Mouse (Mus musculus): ENCODE results near the gene Pappa2. TPM values are rescaled to one million over a fixed set of nuclear protein-coding genes. Genes with fewer than 3 reads are reported as not detected.

Pappa2 gene
- polyA plus RNA-seq, 1 experiment from 2014 or later: 3.9 TPM

- 74% methylated on average over 6 of the region's 6 CpGs for WGBS
These were observed 32.1 kb downstream of the Pappa2 start for GRCm38 (mm10) chr1:158947981-158948735.

GRCm38 (mm10) chr1:158944936-158945335, 35.4 kb downstream of the Pappa2 start:
- Histone ChIP-seq H3K27me3 (no peaks in the 10 kb centered on the region), H3K4me3 (no peak overlapping the region), H3K4me1 (peaks cover 19% of the 10 kb centered on the region), H3K9me3 (no peaks in the 10 kb centered on the region), H3K36me3 (no peaks in the 10 kb centered on the region), H3K9ac (no peak overlapping the region), H3K4me2 (no peak overlapping the region), H3K27ac (no peak overlapping the region)
- ATAC-seq (ENCODE audit: insufficient number of reproducible peaks, insufficient read depth, low FRiP score, low TSS enrichment, low read depth): no peak
- WGBS: 63% methylated on average over 4 of the region's 4 CpGs

More at GRCm38 (mm10) chr1:158947981-158948735, 32.1 kb downstream of the Pappa2 start:
- Histone ChIP-seq H3K4me3 (no peak overlapping the region), H3K9ac (no peak overlapping the region), H3K9me3 (no peaks in the 10 kb centered on the region), H3K4me1 (peaks cover 12% of the 10 kb centered on the region), H3K27ac (no peak overlapping the region), H3K27me3 (no peaks in the 10 kb centered on the region), H3K36me3 (no peaks in the 10 kb centered on the region), H3K4me2 (no peak overlapping the region)
- no peak for ATAC-seq (ENCODE audit: insufficient number of reproducible peaks, insufficient read depth, low FRiP score, low TSS enrichment, low read depth)

- Histone ChIP-seq H3K4me2 (no peak overlapping the region), H3K4me1 (peaks cover 15% of the 10 kb centered on the region; the same call in 1 of the 2 replicates), H3K4me3 (no peak overlapping the region), H3K9me3 (no peaks in the 10 kb centered on the region), H3K27ac (no peak overlapping the region; the same call in 1 of the 2 replicates), H3K27me3 (no peaks in the 10 kb centered on the region), H3K9ac (no peak overlapping the region), H3K36me3 (no peaks in the 10 kb centered on the region)
- 19% methylated on average over 3 of the region's 3 CpGs for WGBS
- peak; percentile 59; the same call in 1 of the 2 replicates for ATAC-seq (ENCODE audit: insufficient number of reproducible peaks, insufficient read depth, low FRiP score, low TSS enrichment, low read depth)
These were observed 37.4 kb downstream of the Pappa2 start for GRCm38 (mm10) chr1:158942864-158943263.

- no peak for ATAC-seq (ENCODE audit: insufficient number of reproducible peaks, insufficient read depth, low FRiP score, low TSS enrichment, low read depth)
- Histone ChIP-seq H3K4me1 (peaks cover 15% of the 10 kb centered on the region; the same call in 1 of the 2 replicates), H3K27ac (no peak overlapping the region), H3K4me3 (no peak overlapping the region), H3K9ac (no peak overlapping the region), H3K27me3 (no peaks in the 10 kb centered on the region), H3K36me3 (no peaks in the 10 kb centered on the region), H3K4me2 (no peak overlapping the region), H3K9me3 (no peaks in the 10 kb centered on the region)
- 54% methylated on average over 3 of the region's 3 CpGs for WGBS
These were observed 39.3 kb downstream of the Pappa2 start for GRCm38 (mm10) chr1:158940966-158941365.

GRCm38 (mm10) chr1:158934447-158934846, 45.8 kb downstream of the Pappa2 start:
- no peak for ATAC-seq (ENCODE audit: insufficient number of reproducible peaks, insufficient read depth, low FRiP score, low TSS enrichment, low read depth)

GRCm38 (mm10) chr1:158931202-158931827, 49.0 kb downstream of the Pappa2 start:
- Histone ChIP-seq H3K36me3 (no peaks in the 10 kb centered on the region), H3K27me3 (no peaks in the 10 kb centered on the region), H3K9me3 (no peaks in the 10 kb centered on the region), H3K9ac (no peak overlapping the region), H3K4me3 (no peak overlapping the region), H3K4me2 (no peak overlapping the region), H3K27ac (no peak overlapping the region), H3K4me1 (peaks cover 7% of the 10 kb centered on the region)
- WGBS: 56% methylated on average over 6 of the region's 6 CpGs
- ATAC-seq (ENCODE audit: insufficient number of reproducible peaks, insufficient read depth, low FRiP score, low TSS enrichment, low read depth): peak; percentile 43; the same call in 1 of the 2 replicates

More at GRCm38 (mm10) chr1:158934447-158934846, 45.8 kb downstream of the Pappa2 start:
- Histone ChIP-seq H3K9ac (no peak overlapping the region), H3K4me2 (no peak overlapping the region), H3K9me3 (no peaks in the 10 kb centered on the region), H3K36me3 (no peaks in the 10 kb centered on the region), H3K27ac (no peak overlapping the region), H3K4me3 (no peak overlapping the region), H3K4me1 (peaks cover 7% of the 10 kb centered on the region), H3K27me3 (no peaks in the 10 kb centered on the region)
- 92% methylated on average over 3 of the region's 3 CpGs for WGBS

GRCm38 (mm10) chr1:158929369-158929768, 50.9 kb downstream of the Pappa2 start:
- no peak for ATAC-seq (ENCODE audit: insufficient number of reproducible peaks, insufficient read depth, low FRiP score, low TSS enrichment, low read depth)
- no peaks in the 10 kb centered on the region for H3K9me3 ChIP-seq
- H3K4me2 ChIP-seq: no peak overlapping the region
- H3K4me1 ChIP-seq: peaks cover 7% of the 10 kb centered on the region
- no peak overlapping the region for H3K27ac ChIP-seq
- 74% methylated on average over 3 of the region's 3 CpGs for WGBS
- H3K36me3 ChIP-seq: no peaks in the 10 kb centered on the region
- no peak overlapping the region for H3K4me3 ChIP-seq
- no peaks in the 10 kb centered on the region for H3K27me3 ChIP-seq
- H3K9ac ChIP-seq: no peak overlapping the region

GRCm38 (mm10) chr1:158920451-158920850, 59.8 kb downstream of the Pappa2 start:
- Histone ChIP-seq H3K27me3 (no peaks in the 10 kb centered on the region), H3K4me2 (no peak overlapping the region), H3K27ac (no peak overlapping the region), H3K4me3 (no peak overlapping the region), H3K4me1 (0 out of 2 replicates have a peak, but pooled peaks cover 7% of the 10 kb centered on the region), H3K9ac (no peak overlapping the region), H3K9me3 (no peaks in the 10 kb centered on the region), H3K36me3 (no peaks in the 10 kb centered on the region)
- ATAC-seq (ENCODE audit: insufficient number of reproducible peaks, insufficient read depth, low FRiP score, low TSS enrichment, low read depth): no peak
- WGBS: 35% methylated on average over 5 of the region's 5 CpGs

- Histone ChIP-seq H3K36me3 (no peaks in the 10 kb centered on the region), H3K27me3 (no peaks in the 10 kb centered on the region), H3K9me3 (no peaks in the 10 kb centered on the region), H3K27ac (no peak overlapping the region), H3K4me2 (no peak overlapping the region), H3K9ac (no peak overlapping the region), H3K4me1 (0 out of 2 replicates have a peak, but pooled peaks cover 7% of the 10 kb centered on the region), H3K4me3 (no peak overlapping the region)
- no peak for ATAC-seq (ENCODE audit: insufficient number of reproducible peaks, insufficient read depth, low FRiP score, low TSS enrichment, low read depth)
- WGBS: 64% methylated on average over 3 of the region's 3 CpGs
These were observed 61.4 kb downstream of the Pappa2 start for GRCm38 (mm10) chr1:158918890-158919289.

GRCm38 (mm10) chr1:158917067-158917466, 63.2 kb downstream of the Pappa2 start:
- H3K4me3 ChIP-seq: no peak overlapping the region

GRCm38 (mm10) chr1:158915592-158915991, 64.7 kb downstream of the Pappa2 start:
- H3K9ac ChIP-seq: no peak overlapping the region
- H3K27ac ChIP-seq: no peak overlapping the region
- no peak for ATAC-seq (ENCODE audit: insufficient number of reproducible peaks, insufficient read depth, low FRiP score, low TSS enrichment, low read depth)
- no peak overlapping the region for H3K4me3 ChIP-seq
- WGBS: 93% methylated on average over 5 of the region's 5 CpGs
- no peaks in the 10 kb centered on the region for H3K27me3 ChIP-seq
- H3K9me3 ChIP-seq: no peaks in the 10 kb centered on the region
- H3K4me1 ChIP-seq: 0 out of 2 replicates have a peak, but pooled peaks cover 3% of the 10 kb centered on the region
- no peaks in the 10 kb centered on the region for H3K36me3 ChIP-seq
- H3K4me2 ChIP-seq: no peak overlapping the region

More at GRCm38 (mm10) chr1:158917067-158917466, 63.2 kb downstream of the Pappa2 start:
- no peaks in the 10 kb centered on the region for H3K36me3 ChIP-seq
- no peaks in the 10 kb centered on the region for H3K9me3 ChIP-seq
- 0 out of 2 replicates have a peak, but pooled peaks cover 7% of the 10 kb centered on the region for H3K4me1 ChIP-seq
- no peak overlapping the region for H3K4me2 ChIP-seq
- no peaks in the 10 kb centered on the region for H3K27me3 ChIP-seq
- WGBS: 84% methylated on average over 3 of the region's 3 CpGs
- no peak overlapping the region for H3K9ac ChIP-seq
- ATAC-seq (ENCODE audit: insufficient number of reproducible peaks, insufficient read depth, low FRiP score, low TSS enrichment, low read depth): no peak
- no peak overlapping the region for H3K27ac ChIP-seq

GRCm38 (mm10) chr1:158910661-158911060, 69.6 kb downstream of the Pappa2 start:
- H3K27me3 ChIP-seq: no peaks in the 10 kb centered on the region
- H3K4me2 ChIP-seq: no peak overlapping the region
- 83% methylated on average over 2 of the region's 2 CpGs for WGBS
- ATAC-seq (ENCODE audit: insufficient number of reproducible peaks, insufficient read depth, low FRiP score, low TSS enrichment, low read depth): no peak
- no peak overlapping the region for H3K9ac ChIP-seq
- H3K9me3 ChIP-seq: no peaks in the 10 kb centered on the region
- H3K36me3 ChIP-seq: no peaks in the 10 kb centered on the region
- no peak overlapping the region for H3K4me3 ChIP-seq
- no peak overlapping the region for H3K27ac ChIP-seq
- H3K4me1 ChIP-seq: no peaks in the 10 kb centered on the region
